Mouse (Mus musculus) testis, adult 2 months (tissue): ENCODE measurements around the gene Gm45521. TPM values are rescaled to one million over a fixed set of nuclear protein-coding genes. Genes with fewer than 3 reads are reported as not detected.

Experiments
- H3K27ac ChIP-seq: fragments of 200-500 bp; 2 replicates; pipeline ENCODE4 v1.5.1; 2012; ENCODE audit warnings: low read depth, low read length; ENCODE audit not compliant: control insufficient read depth, insufficient read depth
- H3K27me3 ChIP-seq: fragments of 200-500 bp; 2 replicates; pipeline ENCODE4 v1.6.1; 2012; ENCODE audit warnings: mild to moderate bottlenecking, low read length, moderate library complexity; ENCODE audit not compliant: control insufficient read depth, insufficient read depth
- H3K36me3 ChIP-seq: fragments of 200-500 bp; 2 replicates; pipeline ENCODE4 v1.6.1; 2012; ENCODE audit warnings: mild to moderate bottlenecking, low read length; ENCODE audit not compliant: control insufficient read depth, insufficient read depth
- H3K4me1 ChIP-seq: fragments of 200-500 bp; 2 replicates; pipeline ENCODE4 v1.6.1; 2012; ENCODE audit warnings: low read length; ENCODE audit not compliant: control insufficient read depth, insufficient read depth
- H3K4me3 ChIP-seq: fragments of 200-500 bp; 2 replicates; pipeline ENCODE4 v1.5.1; 2012; ENCODE audit warnings: low read depth, mild to moderate bottlenecking, low read length, moderate library complexity, mixed read lengths; ENCODE audit not compliant: control insufficient read depth
- CTCF ChIP-seq: fragments of 200-500 bp; IDR thresholded peaks from 2 replicates; pipeline ENCODE4 v1.5.1; 2012; ENCODE audit warnings: low read depth, mild to moderate bottlenecking, inconsistent platforms, low read length, moderate library complexity; ENCODE audit not compliant: control insufficient read depth, insufficient read depth, insufficient replicate concordance
- POLR2A ChIP-seq: fragments of 200-500 bp; IDR thresholded peaks from 2 replicates; pipeline ENCODE4 v1.6.1; 2012; ENCODE audit warnings: low read depth, mild to moderate bottlenecking, inconsistent platforms, low read length, moderate library complexity; ENCODE audit not compliant: control insufficient read depth
- polyA plus RNA-seq: library from polyadenylated mRNA; depleted of rRNA; stranded (reverse); fragments of >200 nt; gene quantifications from 2 replicates; pipeline ENCODE4 v1.2.3, GENCODE M21; 2012

Gene Gm45521
- polyA plus RNA-seq, 1 experiment, result 3.4 TPM

- Histone ChIP-seq H3K27ac (no peak overlapping the region), H3K36me3 (no peaks in the 10 kb centered on the region)
- TF ChIP-seq POLR2A (no peak), CTCF (no peak)
These were observed 15.7 kb upstream of the Gm45521 start for GRCm38 (mm10) chr14:7941413-7941812.

GRCm38 (mm10) chr14:7943101-7943800, 13.8 kb upstream of the Gm45521 start:
- no peaks in the 10 kb centered on the region for H3K36me3 ChIP-seq
- H3K27ac ChIP-seq, result no peak overlapping the region
- H3K4me1 ChIP-seq, result no peaks in the 10 kb centered on the region
- no peak for TF ChIP-seq CTCF
- no peak for TF ChIP-seq POLR2A
- H3K4me3 ChIP-seq, result no peak overlapping the region
- H3K27me3 ChIP-seq, result no peaks in the 10 kb centered on the region

More at GRCm38 (mm10) chr14:7941413-7941812, 15.7 kb upstream of the Gm45521 start:
- H3K4me1 ChIP-seq, result no peaks in the 10 kb centered on the region
- no peak overlapping the region for H3K4me3 ChIP-seq
- no peaks in the 10 kb centered on the region for H3K27me3 ChIP-seq

- H3K4me3 ChIP-seq, result no peak overlapping the region
- no peaks in the 10 kb centered on the region for H3K27me3 ChIP-seq
- H3K27ac ChIP-seq, result no peak overlapping the region
- no peaks in the 10 kb centered on the region for H3K36me3 ChIP-seq
- TF ChIP-seq CTCF, result no peak
- no peaks in the 10 kb centered on the region for H3K4me1 ChIP-seq
These were observed 13.3 kb upstream of the Gm45521 start for GRCm38 (mm10) chr14:7943801-7944135.

GRCm38 (mm10) chr14:7944349-7945039, 12.6 kb upstream of the Gm45521 start:
- Histone ChIP-seq H3K27me3 (no peaks in the 10 kb centered on the region), H3K4me3 (no peak overlapping the region), H3K4me1 (no peaks in the 10 kb centered on the region), H3K27ac (no peak overlapping the region), H3K36me3 (no peaks in the 10 kb centered on the region)
- TF ChIP-seq CTCF (no peak), POLR2A (no peak)

GRCm38 (mm10) chr14:7945261-7945660, 11.8 kb upstream of the Gm45521 start:
- H3K27me3 ChIP-seq, result no peaks in the 10 kb centered on the region
- no peak overlapping the region for H3K27ac ChIP-seq
- no peaks in the 10 kb centered on the region for H3K36me3 ChIP-seq
- no peaks in the 10 kb centered on the region for H3K4me1 ChIP-seq
- H3K4me3 ChIP-seq, result no peak overlapping the region
- TF ChIP-seq POLR2A (no peak), CTCF (no peak)

- H3K4me3 ChIP-seq, result no peak overlapping the region
- no peaks in the 10 kb centered on the region for H3K36me3 ChIP-seq
- H3K4me1 ChIP-seq, result peaks cover 5% of the 10 kb centered on the region; the same call in 1 of the 2 replicates
- no peak overlapping the region for H3K27ac ChIP-seq
- no peak for TF ChIP-seq POLR2A
- no peak for TF ChIP-seq CTCF
- H3K27me3 ChIP-seq, result no peaks in the 10 kb centered on the region
These were observed 5.9 kb upstream of the Gm45521 start for GRCm38 (mm10) chr14:7951234-7951633.

GRCm38 (mm10) chr14:7952610-7953254, 4.4 kb upstream of the Gm45521 start:
- Histone ChIP-seq H3K27ac (no peak overlapping the region), H3K4me1 (peaks cover 16% of the 10 kb centered on the region), H3K36me3 (no peaks in the 10 kb centered on the region), H3K27me3 (no peaks in the 10 kb centered on the region), H3K4me3 (peak overlapping the region; percentile 41)
- TF ChIP-seq CTCF, result no peak
